Mouse (Mus musculus): ENCODE results near the gene Garem2. TPM values are rescaled to one million over a fixed set of nuclear protein-coding genes. Genes with fewer than 3 reads are reported as not detected.

The Garem2 gene
- polyA plus RNA-seq, 1 experiment: 0.05 TPM

DNA sequence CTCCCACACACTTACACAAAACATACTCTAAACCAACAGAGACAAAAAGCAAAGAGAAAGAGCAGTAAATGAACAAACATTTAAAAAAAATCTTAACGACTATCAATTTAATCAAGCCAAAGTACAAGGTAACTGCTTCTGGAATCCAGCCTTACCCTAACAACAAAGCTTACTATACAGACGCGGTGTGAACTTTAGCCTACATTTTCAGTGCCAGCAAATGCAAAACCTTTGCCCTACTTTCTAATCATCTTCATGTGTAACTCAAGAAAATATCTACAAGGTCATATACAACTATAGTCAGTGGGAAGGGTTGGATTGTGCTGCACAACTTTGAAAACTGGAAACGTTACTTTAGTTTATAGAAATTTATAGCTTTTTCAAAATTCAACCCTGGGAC, 47.0 kb downstream of the Garem2 start:
- 25% methylated on average over 4 of the region's 4 CpGs for WGBS
- no peak for TF ChIP-seq POLR2A (IDR thresholded peaks at IDR 0.05; ENCODE audit: low read depth, low read length)
- no peak for TF ChIP-seq CTCF (conservative IDR thresholded peaks at IDR 0.05; ENCODE audit: insufficient read depth, insufficient read length, low read depth, low read length)
- no peaks in the 10 kb centered on the region for H3K27me3 ChIP-seq (replicated peaks; ENCODE audit: control insufficient read depth, insufficient read depth, low read length)
- DNase-seq: peak; percentile 68
- H3K4me1 ChIP-seq (ENCODE audit: control insufficient read depth, insufficient read depth, low read length): peaks cover 12% of the 10 kb centered on the region; the same call in 1 of the 2 replicates
- no peaks in the 10 kb centered on the region; the same call in 1 of the 2 replicates for H3K36me3 ChIP-seq (ENCODE audit: control insufficient read depth, insufficient read depth, low read length)
- no peak overlapping the region; the same call in 1 of the 2 replicates for H3K27ac ChIP-seq (ENCODE audit: insufficient read depth, low read depth, low read length)
- no peak overlapping the region for H3K4me3 ChIP-seq (ENCODE audit: insufficient read depth, low read depth, low read length)

DNA sequence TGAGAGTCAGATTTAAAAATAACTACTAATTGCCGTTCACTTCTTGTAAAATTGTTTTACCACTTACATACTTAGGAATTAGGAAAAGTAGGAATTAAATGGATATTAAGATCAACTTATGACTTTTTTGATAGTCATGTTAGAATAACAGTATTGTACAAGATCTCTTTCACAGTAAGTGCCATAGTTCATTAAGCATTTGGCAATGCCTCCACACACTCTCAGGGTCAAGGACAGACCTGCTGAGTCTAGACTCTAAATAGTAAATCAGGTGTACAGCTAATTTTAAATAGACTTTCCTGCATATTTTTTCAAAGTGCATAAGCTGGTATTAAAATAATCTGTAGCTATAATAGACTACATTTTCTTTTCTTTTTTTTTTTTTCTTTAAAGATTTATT, 47.5 kb downstream of the Garem2 start:
- H3K4me3 ChIP-seq (ENCODE audit: insufficient read depth, low read depth, low read length): no peak overlapping the region
- H3K36me3 ChIP-seq (ENCODE audit: control insufficient read depth, insufficient read depth, low read length): no peaks in the 10 kb centered on the region; the same call in 1 of the 2 replicates
- peaks cover 12% of the 10 kb centered on the region; the same call in 1 of the 2 replicates for H3K4me1 ChIP-seq (ENCODE audit: control insufficient read depth, insufficient read depth, low read length)
- TF ChIP-seq POLR2A (IDR thresholded peaks at IDR 0.05; ENCODE audit: low read depth, low read length) (no peak), CTCF (conservative IDR thresholded peaks at IDR 0.05; ENCODE audit: insufficient read depth, insufficient read length, low read depth, low read length) (no peak)
- H3K27me3 ChIP-seq (replicated peaks; ENCODE audit: control insufficient read depth, insufficient read depth, low read length): no peaks in the 10 kb centered on the region
- peak; percentile 63 for DNase-seq
- no peak overlapping the region for H3K27ac ChIP-seq (ENCODE audit: insufficient read depth, low read depth, low read length)
- WGBS: 24% methylated on average over 1 of the region's 1 CpGs

DNA sequence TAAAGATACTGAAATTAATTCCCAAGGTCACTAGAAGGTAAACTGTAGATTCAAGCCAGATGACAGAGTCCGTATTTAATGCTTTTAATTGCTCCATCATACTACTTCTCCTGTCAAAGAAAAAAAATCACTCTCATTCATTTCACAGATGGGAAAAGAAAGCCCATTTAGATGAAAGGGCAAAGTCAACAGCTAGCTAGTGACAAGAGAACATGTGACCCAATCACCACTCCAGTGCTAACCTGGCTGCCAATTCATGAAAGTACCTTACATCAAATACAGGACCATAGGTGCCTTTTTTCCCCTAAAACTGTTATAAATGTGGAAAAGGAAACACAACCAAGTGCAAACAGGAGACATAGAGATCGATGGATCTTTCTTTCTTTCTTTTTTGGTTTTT, 48.3 kb downstream of the Garem2 start:
- peak overlapping the region; percentile 45 for H3K27ac ChIP-seq (ENCODE audit: insufficient read depth, low read depth, low read length)

DNA sequence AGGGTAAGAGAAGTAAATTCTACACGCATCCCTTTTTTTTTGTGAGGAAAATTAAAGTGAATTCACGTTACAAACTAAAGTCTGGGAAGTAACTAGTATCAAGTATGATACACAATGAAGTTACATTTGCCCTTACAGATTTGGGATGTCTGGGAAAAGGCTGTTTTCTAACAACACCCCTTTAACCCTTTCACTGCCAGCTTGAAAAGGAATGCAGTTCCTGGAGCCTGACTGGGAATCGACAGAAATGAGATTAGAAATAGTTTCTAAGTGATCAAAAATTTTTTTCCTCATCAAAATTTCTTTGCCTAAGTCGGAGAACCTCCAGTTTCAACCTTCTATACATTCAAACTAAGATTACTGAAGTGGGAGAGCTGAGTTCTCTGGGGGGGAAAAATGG, 49.1 kb downstream of the Garem2 start:
- Histone ChIP-seq H3K27ac (ENCODE audit: insufficient read depth, low read depth, low read length) (no peak overlapping the region), H3K36me3 (ENCODE audit: control insufficient read depth, insufficient read depth, low read length) (no peaks in the 10 kb centered on the region; the same call in 1 of the 2 replicates), H3K4me1 (ENCODE audit: control insufficient read depth, insufficient read depth, low read length) (peaks cover 12% of the 10 kb centered on the region; the same call in 1 of the 2 replicates), H3K4me3 (ENCODE audit: insufficient read depth, low read depth, low read length) (peak overlapping the region; percentile 96), H3K27me3 (replicated peaks; ENCODE audit: control insufficient read depth, insufficient read depth, low read length) (no peaks in the 10 kb centered on the region)
- 14% methylated on average over 4 of the region's 4 CpGs for WGBS
- DNase-seq: peak; percentile 17
- TF ChIP-seq CTCF (conservative IDR thresholded peaks at IDR 0.05; ENCODE audit: insufficient read depth, insufficient read length, low read depth, low read length) (no peak), POLR2A (IDR thresholded peaks at IDR 0.05; ENCODE audit: low read depth, low read length) (no peak)

More for the DNA sequence above, 48.3 kb downstream of the Garem2 start:
- no peak for TF ChIP-seq CTCF (conservative IDR thresholded peaks at IDR 0.05; ENCODE audit: insufficient read depth, insufficient read length, low read depth, low read length)
- TF ChIP-seq POLR2A (IDR thresholded peaks at IDR 0.05; ENCODE audit: low read depth, low read length): no peak
- Histone ChIP-seq H3K36me3 (ENCODE audit: control insufficient read depth, insufficient read depth, low read length) (no peaks in the 10 kb centered on the region; the same call in 1 of the 2 replicates), H3K27me3 (replicated peaks; ENCODE audit: control insufficient read depth, insufficient read depth, low read length) (no peaks in the 10 kb centered on the region), H3K4me1 (ENCODE audit: control insufficient read depth, insufficient read depth, low read length) (peaks cover 12% of the 10 kb centered on the region; the same call in 1 of the 2 replicates), H3K4me3 (ENCODE audit: insufficient read depth, low read depth, low read length) (no peak overlapping the region)
- WGBS: 70% methylated on average over 2 of the region's 2 CpGs
- peak; percentile 39 for DNase-seq

DNA sequence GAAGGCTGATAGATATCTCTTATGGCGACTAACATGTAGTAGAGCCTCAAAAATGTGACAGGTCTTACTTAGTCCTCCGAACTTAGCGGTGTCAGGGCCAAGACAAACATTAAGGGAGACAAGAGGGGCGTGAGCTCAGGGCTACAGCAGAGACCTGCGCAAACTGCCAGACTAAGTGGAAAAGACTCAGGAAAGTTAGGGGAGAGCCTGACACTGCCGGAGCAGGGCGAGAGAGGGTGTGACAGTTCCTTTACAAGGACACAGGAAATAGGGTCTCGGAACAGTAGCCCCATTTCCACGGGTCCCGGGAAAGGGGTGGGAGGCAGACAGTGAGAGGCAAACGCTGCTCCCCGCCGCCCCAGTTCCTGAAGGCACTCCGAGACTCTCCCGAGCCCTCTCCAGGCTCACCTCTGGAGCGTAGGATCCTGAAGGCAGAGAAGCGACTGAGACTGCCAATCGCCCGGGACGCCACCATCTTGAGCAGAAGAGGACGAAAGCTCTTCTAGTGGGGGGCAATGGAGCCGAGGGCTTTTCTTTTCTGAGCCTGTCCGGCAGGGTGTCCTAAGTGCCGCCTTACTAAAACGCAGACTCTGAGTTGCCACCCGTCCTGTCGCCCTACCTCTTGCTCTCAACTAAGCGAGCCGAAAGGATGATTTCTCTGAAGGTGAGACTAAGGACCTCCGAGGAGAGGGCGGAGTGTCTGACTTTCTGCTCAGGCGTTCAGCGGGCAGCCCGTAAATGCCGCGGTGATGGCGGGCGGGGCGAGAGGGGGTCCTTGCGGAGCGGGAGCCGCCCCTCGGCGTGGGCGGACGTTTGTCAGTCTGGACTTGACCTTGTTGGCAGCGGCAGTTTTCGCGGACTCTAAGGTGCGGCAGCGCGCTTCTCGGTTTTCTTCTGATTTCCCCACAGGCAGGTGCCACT, 49.8 kb downstream of the Garem2 start, which contains the start of the genes Hadha and Hadhb:
Gene Hadha (minus strand): TSS at position 689 of the 921 bp plus-strand sequence.
Gene Hadhb (plus strand): TSS at position 775 of the 921 bp plus-strand sequence.
- H3K4me1 ChIP-seq (ENCODE audit: control insufficient read depth, insufficient read depth, low read length): peaks cover 9% of the 10 kb centered on the region; the same call in 1 of the 2 replicates
- peak; percentile 95 for DNase-seq
- H3K36me3 ChIP-seq (ENCODE audit: control insufficient read depth, insufficient read depth, low read length): no peaks in the 10 kb centered on the region
- peak; percentile 86 for TF ChIP-seq POLR2A (IDR thresholded peaks at IDR 0.05; ENCODE audit: low read depth, low read length)
- TF ChIP-seq CTCF (conservative IDR thresholded peaks at IDR 0.05; ENCODE audit: insufficient read depth, insufficient read length, low read depth, low read length): no peak
- H3K27me3 ChIP-seq (replicated peaks; ENCODE audit: control insufficient read depth, insufficient read depth, low read length): no peaks in the 10 kb centered on the region
- H3K4me3 ChIP-seq (ENCODE audit: insufficient read depth, low read depth, low read length): peak within 1 kb of the TSS; percentile 96
- WGBS: under 1% methylated on average over 53 of the region's 53 CpGs
- H3K27ac ChIP-seq (ENCODE audit: insufficient read depth, low read depth, low read length): peak within 1 kb of the TSS; percentile 100

DNA sequence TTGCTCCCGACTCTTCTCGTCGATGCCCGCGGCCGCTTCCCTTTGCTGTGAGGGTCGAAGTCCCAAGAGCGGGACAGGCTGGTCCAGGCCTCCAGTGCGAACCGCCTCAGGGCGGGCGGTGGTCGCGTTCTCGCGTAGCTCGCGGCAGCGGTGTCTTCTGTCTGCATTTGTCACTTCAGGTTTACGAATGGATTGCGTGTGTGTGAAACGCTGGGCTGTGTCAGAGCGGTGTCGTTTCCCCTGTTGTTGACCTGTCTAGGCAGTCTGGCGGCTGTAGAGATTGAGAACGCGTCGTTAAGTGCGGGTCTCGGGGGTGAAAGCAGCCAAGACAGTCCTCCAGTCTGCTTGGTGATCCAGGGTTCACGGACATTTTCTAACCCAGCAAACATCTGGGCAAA, 50.4 kb downstream of the Garem2 start:
- no peaks in the 10 kb centered on the region for H3K27me3 ChIP-seq (replicated peaks; ENCODE audit: control insufficient read depth, insufficient read depth, low read length)
- under 1% methylated on average over 31 of the region's 31 CpGs for WGBS
- no peaks in the 10 kb centered on the region for H3K36me3 ChIP-seq (ENCODE audit: control insufficient read depth, insufficient read depth, low read length)
- H3K27ac ChIP-seq (ENCODE audit: insufficient read depth, low read depth, low read length): peak overlapping the region; percentile 100
- H3K4me1 ChIP-seq (ENCODE audit: control insufficient read depth, insufficient read depth, low read length): peaks cover 9% of the 10 kb centered on the region; the same call in 1 of the 2 replicates
- TF ChIP-seq POLR2A (IDR thresholded peaks at IDR 0.05; ENCODE audit: low read depth, low read length) (no peak), CTCF (conservative IDR thresholded peaks at IDR 0.05; ENCODE audit: insufficient read depth, insufficient read length, low read depth, low read length) (no peak)
- DNase-seq: no peak
- H3K4me3 ChIP-seq (ENCODE audit: insufficient read depth, low read depth, low read length): peak overlapping the region; percentile 96

Measured in kidney, adult 2 months (tissue).